Mouse (Mus musculus): ENCODE data around the gene Tarbp2. TPM values are rescaled to one million over a fixed set of nuclear protein-coding genes. Genes with fewer than 3 reads are reported as not detected.

Gene Tarbp2
- 78.3 and 87.9 TPM in 2 replicates for polyA plus RNA-seq (2015; fragmentation: Nextera tagmentation; extraction: Ambion mirVana)

DNA sequence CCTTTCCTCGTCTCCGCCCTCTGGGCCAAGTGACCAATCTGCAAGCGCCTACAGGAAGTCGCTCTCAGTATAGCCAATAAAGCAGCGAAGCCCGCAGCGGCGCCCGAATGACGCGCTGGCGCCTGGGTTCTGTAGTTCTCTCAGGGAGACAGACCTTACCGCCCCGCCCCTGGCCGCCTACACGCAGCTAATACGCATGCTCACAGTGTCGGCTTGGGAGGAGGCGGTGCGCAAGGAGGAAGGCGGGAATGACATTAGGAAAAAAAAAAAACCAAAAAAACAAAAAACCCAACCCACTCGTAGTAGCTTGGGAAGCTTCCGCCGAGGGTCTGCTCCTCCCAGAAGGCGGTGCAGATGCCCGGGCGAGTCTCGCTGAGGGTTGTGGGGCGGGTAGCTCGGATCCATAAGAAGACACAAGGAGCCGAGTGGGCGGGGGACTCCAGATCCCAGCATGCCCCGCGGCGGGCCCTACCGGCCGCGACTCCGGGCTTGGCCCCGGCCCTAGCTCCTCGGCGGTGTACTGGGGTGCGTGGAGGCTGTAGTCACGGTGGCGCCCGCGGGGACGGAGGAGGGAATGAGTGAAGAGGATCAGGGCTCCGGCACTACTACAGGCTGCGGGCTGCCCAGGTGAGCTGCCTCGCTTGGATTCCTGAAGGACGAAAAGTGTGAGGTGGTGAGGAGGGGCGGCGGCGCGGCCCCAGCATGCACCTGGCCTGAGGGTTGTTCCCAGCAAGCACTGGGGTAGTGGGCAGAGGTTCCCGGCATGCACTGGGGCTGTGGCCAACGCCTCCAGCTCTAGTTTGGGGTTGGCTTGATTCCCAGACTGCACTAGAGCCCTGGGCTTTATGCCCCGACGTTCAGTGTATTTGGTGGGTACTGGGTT is at the start of gene Tarbp2:
TSS of gene Tarbp2 (plus strand) at position 217 of the 883 bp plus-strand sequence.
- Histone ChIP-seq H3K4me2 (peak within 1 kb of the TSS; percentile 92), H3K27ac (peak within 1 kb of the TSS; percentile 100), H3K36me3 (peaks cover 18% of the 10 kb centered on the region), H3K9me3 (replicated peaks) (no peaks in the 10 kb centered on the region), H3K4me1 (replicated peaks) (peaks cover 30% of the 10 kb centered on the region), H3K27me3 (no peaks in the 10 kb centered on the region), H3K9ac (peak within 1 kb of the TSS; percentile 92), H3K4me3 (peak within 1 kb of the TSS; percentile 82)
- ATAC-seq (replicated peaks; ENCODE audit: insufficient number of reproducible peaks, insufficient read depth, low FRiP score, low read depth) = peak; percentile 90
- WGBS = under 1% methylated on average over 60 of the region's 60 CpGs

DNA sequence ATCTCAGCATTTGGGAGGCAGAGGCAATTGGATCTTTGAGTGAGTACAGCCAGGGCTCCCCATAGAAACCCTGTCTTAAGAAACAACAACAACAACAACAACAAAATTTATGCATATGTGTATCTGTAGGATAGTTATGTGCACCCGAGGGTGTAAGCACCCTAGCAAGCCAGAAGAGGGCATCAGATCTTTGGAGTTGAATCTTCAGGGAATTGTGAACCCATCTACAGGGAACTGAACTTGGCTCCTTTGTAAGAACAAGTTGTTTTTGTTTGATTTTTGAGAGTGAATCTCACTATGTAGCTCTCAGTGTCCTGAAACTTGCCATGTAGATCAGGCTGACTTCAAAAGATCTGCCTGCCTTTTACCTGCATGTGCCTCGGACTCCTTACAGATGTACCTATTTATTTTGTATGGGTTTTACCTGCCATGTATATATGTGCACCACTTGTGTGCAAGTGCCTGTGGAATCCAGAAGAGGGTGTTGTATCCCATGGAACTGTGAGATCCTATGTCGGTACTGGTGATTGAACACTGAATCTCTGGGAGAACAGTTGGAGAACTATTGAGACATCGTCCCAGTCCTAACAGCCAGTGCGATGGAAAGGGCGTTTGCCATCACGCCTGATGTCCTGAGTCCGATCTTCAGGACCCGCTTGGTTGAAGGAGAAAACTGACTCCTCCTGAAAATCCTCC is 49.2 kb upstream of the Tarbp2 start:
- H3K4me1 ChIP-seq (replicated peaks) = peaks cover 12% of the 10 kb centered on the region
- no peaks in the 10 kb centered on the region; the same call in 1 of the 2 replicates for H3K36me3 ChIP-seq
- H3K27me3 ChIP-seq = no peaks in the 10 kb centered on the region
- no peak overlapping the region for H3K4me2 ChIP-seq
- no peak overlapping the region for H3K27ac ChIP-seq
- ATAC-seq (replicated peaks; ENCODE audit: insufficient number of reproducible peaks, insufficient read depth, low FRiP score, low read depth) = no peak
- no peaks in the 10 kb centered on the region for H3K9me3 ChIP-seq (replicated peaks)
- no peak overlapping the region for H3K4me3 ChIP-seq
- no peak overlapping the region for H3K9ac ChIP-seq
- WGBS = 93% methylated on average over 9 of the region's 9 CpGs

DNA sequence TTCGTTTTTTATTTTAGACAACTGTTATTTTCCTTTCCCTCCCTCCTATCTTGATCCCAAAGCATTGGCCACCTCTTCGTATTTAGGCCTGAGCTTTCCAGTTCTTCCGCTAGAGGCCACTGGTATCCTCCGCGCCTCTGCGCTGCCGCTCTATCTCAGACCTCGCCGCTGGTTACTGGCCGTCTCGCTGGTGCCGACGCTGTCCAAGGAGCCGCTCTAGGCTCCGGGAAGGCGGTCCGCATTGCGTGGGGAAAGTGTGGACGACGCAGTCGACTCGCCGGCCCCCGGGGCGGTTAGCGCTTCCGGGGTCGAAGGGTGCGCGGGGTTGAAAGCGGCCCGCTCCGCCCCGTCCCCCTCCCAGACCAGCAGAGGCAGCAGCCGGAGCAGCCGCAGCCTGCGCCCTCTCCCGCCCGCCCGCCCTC is 47.8 kb upstream of the Tarbp2 start, which contains the start of gene Pcbp2:
TSS of gene Pcbp2 (plus strand) at position 357 of the 422 bp plus-strand sequence.
- Histone ChIP-seq H3K4me2 (peak within 1 kb of the TSS; percentile 66), H3K4me1 (replicated peaks) (peaks cover 12% of the 10 kb centered on the region), H3K9ac (peak within 1 kb of the TSS; percentile 90), H3K36me3 (peaks cover 13% of the 10 kb centered on the region), H3K4me3 (peak within 1 kb of the TSS; percentile 93), H3K27me3 (no peaks in the 10 kb centered on the region), H3K9me3 (replicated peaks) (no peaks in the 10 kb centered on the region), H3K27ac (peak within 1 kb of the TSS; percentile 97)
- under 1% methylated on average over 32 of the region's 40 CpGs for WGBS
- ATAC-seq (replicated peaks; ENCODE audit: insufficient number of reproducible peaks, insufficient read depth, low FRiP score, low read depth) = peak; percentile 100

DNA sequence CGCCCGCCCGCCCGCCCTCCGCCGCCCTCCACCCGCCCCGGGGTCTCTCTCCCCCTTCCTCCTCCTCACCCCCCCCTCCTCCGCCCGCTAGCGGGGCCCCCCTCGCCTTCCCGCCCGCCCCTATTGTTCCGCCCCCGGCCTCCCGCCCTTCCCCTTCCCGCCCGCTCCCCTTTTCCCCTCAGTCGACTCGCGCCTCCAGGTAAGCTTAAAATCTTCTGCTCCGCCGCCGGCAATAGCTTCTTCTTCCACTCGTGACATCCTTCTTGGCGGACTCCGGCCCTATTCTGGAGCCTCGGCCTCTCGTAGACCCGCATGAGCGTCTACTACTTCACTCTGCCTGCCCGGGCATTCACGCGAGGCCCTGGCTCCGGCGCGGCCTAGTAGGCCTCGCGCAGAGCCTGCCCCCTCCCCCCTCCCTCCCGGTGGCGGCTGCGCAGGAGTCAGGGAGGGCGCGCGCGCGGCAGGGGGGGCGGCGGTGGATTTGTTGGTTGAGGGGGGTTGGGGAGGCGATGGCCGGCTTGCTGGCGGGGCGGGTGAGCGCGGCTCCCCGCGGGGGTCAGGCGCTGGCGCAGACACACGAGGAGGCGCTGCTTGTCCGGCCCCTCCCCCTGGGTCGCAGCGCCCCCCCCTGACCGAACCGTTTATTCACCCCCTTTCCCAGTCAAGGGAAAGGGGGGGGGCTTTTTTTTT is 47.2 kb upstream of the Tarbp2 start:
- WGBS = under 1% methylated on average over 46 of the region's 67 CpGs
- no peaks in the 10 kb centered on the region for H3K9me3 ChIP-seq (replicated peaks)

DNA sequence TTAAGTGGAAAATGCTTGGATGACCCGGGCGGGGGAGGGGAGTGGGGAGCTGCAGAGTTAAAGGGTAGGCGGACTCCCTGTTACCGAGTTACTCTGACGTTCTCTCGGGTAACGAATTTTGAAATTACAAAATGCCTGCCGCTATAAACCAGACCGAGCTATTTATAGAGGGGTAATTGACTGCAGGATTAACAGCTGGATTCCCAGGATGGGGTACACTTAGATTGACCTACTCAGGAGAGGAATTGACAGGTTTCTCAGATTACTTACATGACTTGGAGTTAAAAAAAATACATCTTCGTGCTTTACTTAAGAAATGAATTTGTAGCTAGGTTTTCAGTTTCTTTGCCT is 46.7 kb upstream of the Tarbp2 start:
- WGBS = 0% methylated on average over 10 of the region's 10 CpGs
- Histone ChIP-seq H3K9me3 (replicated peaks) (no peaks in the 10 kb centered on the region), H3K4me2 (peak overlapping the region; percentile 66), H3K9ac (peak overlapping the region; percentile 90), H3K36me3 (peaks cover 24% of the 10 kb centered on the region), H3K27me3 (no peaks in the 10 kb centered on the region), H3K4me3 (peak overlapping the region; percentile 93), H3K4me1 (replicated peaks) (peaks cover 12% of the 10 kb centered on the region), H3K27ac (peak overlapping the region; percentile 97)
- no peak for ATAC-seq (replicated peaks; ENCODE audit: insufficient number of reproducible peaks, insufficient read depth, low FRiP score, low read depth)

More for the DNA sequence above, 47.2 kb upstream of the Tarbp2 start:
- Histone ChIP-seq H3K4me3 (peak overlapping the region; percentile 93), H3K9ac (peak overlapping the region; percentile 90), H3K4me2 (peak overlapping the region; percentile 66), H3K27me3 (no peaks in the 10 kb centered on the region), H3K4me1 (replicated peaks) (peaks cover 12% of the 10 kb centered on the region), H3K36me3 (peaks cover 18% of the 10 kb centered on the region), H3K27ac (peak overlapping the region; percentile 97)
- peak; percentile 70 for ATAC-seq (replicated peaks; ENCODE audit: insufficient number of reproducible peaks, insufficient read depth, low FRiP score, low read depth)

DNA sequence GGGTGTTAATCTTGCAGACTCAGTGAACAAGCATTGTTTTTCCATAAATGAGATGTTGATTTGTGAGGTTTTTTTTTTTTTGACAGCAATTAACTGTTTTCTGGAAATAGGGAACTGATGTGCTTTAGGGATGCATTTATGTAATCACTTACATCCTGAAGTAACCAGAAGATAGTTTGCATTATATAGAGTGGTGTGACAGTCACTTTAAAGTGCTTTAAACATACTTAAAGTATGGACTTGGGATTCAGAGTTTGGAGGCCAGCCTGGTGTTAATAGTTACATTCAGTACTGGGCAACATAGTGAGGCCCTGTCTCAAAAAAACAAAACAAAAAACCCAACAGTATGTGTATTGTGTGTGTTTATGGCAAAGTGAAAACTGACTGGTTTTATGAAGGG is 46.3 kb upstream of the Tarbp2 start:
- H3K36me3 ChIP-seq = peaks cover 27% of the 10 kb centered on the region
- H3K9ac ChIP-seq = peak overlapping the region; percentile 90
- no peaks in the 10 kb centered on the region for H3K9me3 ChIP-seq (replicated peaks)
- no peak for ATAC-seq (replicated peaks; ENCODE audit: insufficient number of reproducible peaks, insufficient read depth, low FRiP score, low read depth)
- 0 out of 2 replicates have a peak overlapping the region, but pooled peaks have one; percentile 22 for H3K27ac ChIP-seq
- peak overlapping the region; percentile 66 for H3K4me2 ChIP-seq
- H3K4me3 ChIP-seq = peak overlapping the region; percentile 93
- H3K27me3 ChIP-seq = no peaks in the 10 kb centered on the region
- H3K4me1 ChIP-seq (replicated peaks) = peaks cover 12% of the 10 kb centered on the region

DNA sequence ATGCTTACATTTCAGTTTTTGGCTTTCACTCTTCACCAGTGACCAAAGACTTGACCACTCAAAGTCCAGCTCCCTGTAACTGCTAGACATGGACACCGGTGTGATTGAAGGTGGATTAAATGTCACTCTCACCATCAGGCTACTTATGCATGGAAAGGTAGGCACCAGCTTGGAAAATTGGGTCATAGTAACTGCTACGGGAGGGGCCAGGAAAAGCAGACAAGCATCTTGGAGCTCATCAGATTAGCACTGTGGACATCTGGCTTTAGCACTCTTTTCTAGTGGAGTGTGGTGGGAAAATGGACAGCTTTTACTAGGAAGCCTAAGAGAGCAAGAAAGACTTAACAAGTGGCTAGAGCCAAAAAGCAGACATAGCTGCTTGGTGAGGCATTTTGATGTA is 44.7 kb upstream of the Tarbp2 start:
- no peak overlapping the region for H3K9ac ChIP-seq
- peaks cover 42% of the 10 kb centered on the region for H3K36me3 ChIP-seq
- ATAC-seq (replicated peaks; ENCODE audit: insufficient number of reproducible peaks, insufficient read depth, low FRiP score, low read depth) = no peak
- WGBS = 62% methylated on average over 2 of the region's 2 CpGs
- no peaks in the 10 kb centered on the region for H3K9me3 ChIP-seq (replicated peaks)
- no peak overlapping the region for H3K4me3 ChIP-seq
- H3K4me1 ChIP-seq (replicated peaks) = peaks cover 12% of the 10 kb centered on the region
- no peaks in the 10 kb centered on the region for H3K27me3 ChIP-seq
- peak overlapping the region; percentile 20; the same call in 1 of the 2 replicates for H3K4me2 ChIP-seq
- no peak overlapping the region for H3K27ac ChIP-seq

DNA sequence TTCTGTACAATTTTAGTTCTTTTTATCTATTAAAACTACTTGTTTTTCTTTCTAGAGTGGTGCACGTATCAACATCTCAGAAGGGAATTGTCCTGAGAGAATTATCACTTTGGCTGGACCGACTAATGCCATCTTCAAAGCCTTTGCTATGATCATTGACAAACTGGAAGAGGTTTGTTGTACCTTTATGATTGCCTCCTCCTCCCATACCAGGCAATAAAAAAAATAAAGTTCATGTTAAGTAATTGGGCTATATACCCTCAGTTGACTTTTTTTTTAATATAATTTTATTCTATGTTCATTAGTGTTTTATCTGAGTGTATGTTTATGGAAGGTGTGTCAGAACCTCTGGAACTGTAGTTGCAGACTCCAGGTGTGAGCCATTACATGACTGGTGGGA is 43.5 kb upstream of the Tarbp2 start:
- peaks cover 12% of the 10 kb centered on the region for H3K4me1 ChIP-seq (replicated peaks)
- no peak for ATAC-seq (replicated peaks; ENCODE audit: insufficient number of reproducible peaks, insufficient read depth, low FRiP score, low read depth)
- no peak overlapping the region for H3K9ac ChIP-seq
- 82% methylated on average over 2 of the region's 2 CpGs for WGBS
- no peak overlapping the region for H3K4me2 ChIP-seq
- no peaks in the 10 kb centered on the region for H3K27me3 ChIP-seq
- H3K36me3 ChIP-seq = peaks cover 53% of the 10 kb centered on the region
- H3K9me3 ChIP-seq (replicated peaks) = no peaks in the 10 kb centered on the region
- H3K4me3 ChIP-seq = no peak overlapping the region
- no peak overlapping the region for H3K27ac ChIP-seq

DNA sequence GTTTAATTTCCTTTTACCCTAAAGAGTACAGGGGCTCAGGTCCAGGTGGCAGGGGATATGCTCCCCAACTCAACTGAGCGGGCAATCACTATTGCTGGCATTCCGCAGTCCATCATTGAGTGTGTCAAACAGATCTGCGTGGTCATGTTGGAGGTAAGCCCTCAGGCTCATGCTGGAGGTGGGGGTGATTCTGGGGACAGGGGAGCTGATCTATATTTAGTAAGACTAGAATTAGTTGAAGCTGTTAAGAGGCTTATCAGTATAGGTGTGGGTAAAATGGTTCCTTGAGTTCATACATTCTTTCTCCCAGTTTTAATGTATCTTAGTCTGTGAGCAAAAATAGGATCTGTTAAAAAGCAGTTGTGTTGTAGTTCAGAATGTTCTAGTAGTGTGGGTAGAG is 34.9 kb upstream of the Tarbp2 start:
- Histone ChIP-seq H3K27me3 (no peaks in the 10 kb centered on the region), H3K9ac (no peak overlapping the region), H3K4me3 (no peak overlapping the region), H3K4me1 (replicated peaks) (peaks cover 18% of the 10 kb centered on the region), H3K9me3 (replicated peaks) (no peaks in the 10 kb centered on the region), H3K4me2 (peak overlapping the region; percentile 13; the same call in 1 of the 2 replicates), H3K27ac (peak overlapping the region; percentile 57), H3K36me3 (peaks cover 77% of the 10 kb centered on the region)
- 57% methylated on average over 3 of the region's 3 CpGs for WGBS
- no peak for ATAC-seq (replicated peaks; ENCODE audit: insufficient number of reproducible peaks, insufficient read depth, low FRiP score, low read depth)

DNA sequence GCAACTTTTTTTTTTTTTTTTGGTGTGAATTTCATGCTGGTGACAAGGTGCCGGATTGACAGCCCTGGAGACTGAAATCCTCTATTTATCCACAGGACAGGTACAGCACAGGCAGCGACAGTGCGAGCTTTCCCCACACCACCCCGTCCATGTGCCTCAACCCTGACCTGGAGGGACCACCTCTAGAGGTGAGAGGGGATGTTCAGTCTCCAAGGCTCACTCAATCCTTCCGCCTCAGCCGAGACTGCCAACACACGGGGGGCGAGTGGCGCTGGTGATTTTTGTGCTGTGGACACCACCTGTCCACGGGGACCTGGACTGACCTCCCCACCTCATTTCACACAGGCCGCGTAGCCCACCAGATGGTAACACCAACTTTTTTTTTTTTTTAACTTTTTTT is 32.1 kb upstream of the Tarbp2 start:
- 88% methylated on average over 12 of the region's 12 CpGs for WGBS
- peaks cover 83% of the 10 kb centered on the region for H3K36me3 ChIP-seq
- peaks cover 18% of the 10 kb centered on the region for H3K4me1 ChIP-seq (replicated peaks)
- H3K27me3 ChIP-seq = no peaks in the 10 kb centered on the region
- H3K9ac ChIP-seq = no peak overlapping the region
- H3K9me3 ChIP-seq (replicated peaks) = no peaks in the 10 kb centered on the region
- no peak for ATAC-seq (replicated peaks; ENCODE audit: insufficient number of reproducible peaks, insufficient read depth, low FRiP score, low read depth)
- H3K4me3 ChIP-seq = no peak overlapping the region
- no peak overlapping the region for H3K4me2 ChIP-seq
- no peak overlapping the region for H3K27ac ChIP-seq

DNA sequence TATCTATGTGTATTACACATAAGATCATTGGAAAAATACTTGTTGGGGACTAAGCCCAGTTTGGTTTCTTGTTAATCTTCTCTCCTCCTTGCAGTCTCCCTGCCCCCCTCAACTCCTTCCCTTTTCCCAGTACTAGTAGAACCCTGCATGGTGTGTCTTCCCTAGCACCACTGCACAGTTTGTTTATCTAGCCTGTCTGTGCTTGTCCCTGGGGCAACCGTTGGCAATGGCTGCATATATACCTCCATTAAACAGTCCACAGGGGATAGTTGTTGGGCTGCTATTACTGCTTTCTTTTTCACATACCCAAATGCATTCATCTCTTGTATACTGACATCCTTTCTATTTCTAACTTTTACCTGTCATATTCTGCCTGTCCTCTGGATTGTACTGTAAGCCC is 30.3 kb upstream of the Tarbp2 start:
- H3K4me3 ChIP-seq = no peak overlapping the region
- 61% methylated on average over 1 of the region's 1 CpGs for WGBS
- H3K4me1 ChIP-seq (replicated peaks) = peaks cover 11% of the 10 kb centered on the region
- no peak overlapping the region for H3K27ac ChIP-seq
- ATAC-seq (replicated peaks; ENCODE audit: insufficient number of reproducible peaks, insufficient read depth, low FRiP score, low read depth) = no peak
- H3K4me2 ChIP-seq = no peak overlapping the region
- H3K9me3 ChIP-seq (replicated peaks) = no peaks in the 10 kb centered on the region
- H3K27me3 ChIP-seq = no peaks in the 10 kb centered on the region
- H3K9ac ChIP-seq = no peak overlapping the region
- H3K36me3 ChIP-seq = peaks cover 85% of the 10 kb centered on the region

Data from heart, embryonic 15.5 days (tissue).